Mouse (Mus musculus) erythroblast, embryonic 14.5 days (primary cell): ENCODE measurements around the gene Gpbar1.

Experiments
- GATA1 ChIP-seq: IDR thresholded peaks from 2 replicates; pipeline ENCODE4 v1.6.1; 2012; ENCODE audit warnings: low read length, inconsistent platforms, mixed read lengths
- TAL1 ChIP-seq: IDR thresholded peaks from 3 replicates; pipeline ENCODE4 v1.6.1; 2012; ENCODE audit warnings: low read length, inconsistent platforms, mixed read lengths

DNA sequence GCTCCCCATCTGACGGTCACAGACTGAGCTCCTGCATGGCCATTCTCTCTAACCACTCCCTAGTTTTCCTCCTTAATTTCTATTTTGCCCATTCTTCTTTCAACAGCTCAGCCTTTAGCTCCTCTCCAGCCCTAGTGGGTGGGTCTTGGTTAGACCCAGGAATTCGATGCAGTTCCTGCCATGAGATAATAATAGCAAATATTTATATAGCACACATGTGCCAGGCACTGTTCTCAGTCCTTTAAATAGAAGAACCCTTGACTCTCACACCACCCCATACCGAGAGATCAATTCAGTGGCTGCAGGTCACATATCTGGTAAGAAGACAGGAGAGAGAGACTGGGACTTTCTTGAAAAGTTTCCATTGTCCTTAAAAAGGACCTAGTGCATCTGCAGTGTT is 43.0 kb downstream of the Gpbar1 start:
- TF ChIP-seq GATA1 (no peak), TAL1 (no peak)
